Mouse (Mus musculus) hindlimb bud, embryonic 11.5 days (tissue): ENCODE data around the gene Gimap1.

Source experiments
- DNase-seq: peaks from one replicate; pipeline ENCODE4 v3.0.0-alpha.2; 2012; ENCODE audit warnings: low read depth, low spot score; ENCODE audit errors: extremely low spot score

Gimap1 gene

GRCm38 (mm10) chr6:48738961-48739779 is at the start of gene Gimap1:
TSS of gene Gimap1 (plus strand) at chr6:48739054.
- DNase-seq, result no peak

DNA sequence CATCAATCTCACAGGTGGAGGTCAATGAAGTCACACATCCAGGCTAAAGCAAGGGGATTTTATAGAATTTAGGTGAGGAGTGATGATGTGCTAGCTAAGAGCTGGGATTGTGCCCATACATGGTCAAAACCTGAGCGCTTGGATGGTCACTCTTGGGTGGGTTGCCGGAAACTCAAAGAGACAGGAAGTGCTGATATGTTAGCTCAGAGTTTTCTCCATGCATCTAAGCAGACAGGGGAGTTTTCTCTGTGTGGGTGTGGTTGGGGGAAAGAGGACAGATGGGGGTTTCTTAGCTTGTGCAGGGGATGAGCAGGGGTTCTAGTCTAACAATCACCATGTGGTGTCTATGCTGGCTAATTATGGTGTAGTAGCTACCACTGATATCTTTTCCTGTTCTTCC is 49.5 kb upstream of the Gimap1 start:
- no peak for DNase-seq

DNA sequence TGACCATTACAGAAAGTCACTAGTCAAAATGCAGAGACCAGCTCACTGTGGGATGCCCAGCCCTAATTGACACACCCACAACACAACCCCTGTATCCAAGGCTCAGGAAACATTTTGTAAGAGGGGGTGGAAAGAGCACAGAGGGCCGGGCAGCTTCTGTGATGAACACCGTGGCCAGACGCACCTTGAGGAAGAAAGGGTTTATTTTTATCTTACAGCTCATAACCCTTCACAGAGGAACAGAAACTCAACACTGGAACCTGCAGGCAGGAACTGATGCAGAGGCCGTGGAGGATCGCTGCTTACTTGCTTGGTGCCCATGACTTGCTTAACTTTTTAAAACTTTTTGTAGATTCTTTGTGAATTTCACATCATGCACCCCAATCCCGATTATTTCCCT is 45.9 kb upstream of the Gimap1 start:
- no peak for DNase-seq

DNA sequence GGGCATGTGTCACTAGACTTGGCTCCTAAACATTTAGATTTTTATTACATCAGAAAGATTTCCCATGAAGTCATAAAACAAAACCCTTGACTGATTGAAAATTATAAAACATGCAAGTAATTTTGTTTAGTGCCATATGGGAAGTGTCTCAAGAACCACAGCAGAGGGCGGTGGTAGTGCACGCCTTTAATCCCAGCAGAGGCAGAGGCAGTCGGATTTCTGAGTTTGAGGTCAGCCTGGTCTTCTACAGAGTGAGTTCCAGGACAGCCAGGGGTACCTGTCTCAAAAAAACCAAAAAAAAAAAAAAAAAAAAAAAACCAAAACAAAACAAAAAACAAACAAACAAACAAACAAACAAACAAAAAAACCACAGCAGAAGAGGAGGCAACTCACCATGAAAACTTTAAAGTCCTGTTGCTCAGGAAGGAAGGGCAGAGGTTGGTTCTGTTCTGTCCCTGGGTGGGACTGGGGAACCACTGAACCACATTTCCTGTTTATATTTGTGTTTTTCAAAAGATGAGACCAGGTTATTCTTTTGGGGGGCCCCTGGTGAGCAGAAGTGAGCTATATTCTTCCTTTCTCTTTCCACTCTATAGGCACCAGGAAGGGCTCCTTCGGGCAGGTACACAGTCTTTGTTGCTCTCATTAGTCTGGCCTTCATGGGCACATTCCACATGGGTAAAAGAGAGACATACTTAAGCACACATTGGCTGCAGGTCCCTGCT is 41.9 kb upstream of the Gimap1 start:
- no peak for DNase-seq

GRCm38 (mm10) chr6:48697555-48697930 is 41.3 kb upstream of the Gimap1 start:
- no peak for DNase-seq

DNA sequence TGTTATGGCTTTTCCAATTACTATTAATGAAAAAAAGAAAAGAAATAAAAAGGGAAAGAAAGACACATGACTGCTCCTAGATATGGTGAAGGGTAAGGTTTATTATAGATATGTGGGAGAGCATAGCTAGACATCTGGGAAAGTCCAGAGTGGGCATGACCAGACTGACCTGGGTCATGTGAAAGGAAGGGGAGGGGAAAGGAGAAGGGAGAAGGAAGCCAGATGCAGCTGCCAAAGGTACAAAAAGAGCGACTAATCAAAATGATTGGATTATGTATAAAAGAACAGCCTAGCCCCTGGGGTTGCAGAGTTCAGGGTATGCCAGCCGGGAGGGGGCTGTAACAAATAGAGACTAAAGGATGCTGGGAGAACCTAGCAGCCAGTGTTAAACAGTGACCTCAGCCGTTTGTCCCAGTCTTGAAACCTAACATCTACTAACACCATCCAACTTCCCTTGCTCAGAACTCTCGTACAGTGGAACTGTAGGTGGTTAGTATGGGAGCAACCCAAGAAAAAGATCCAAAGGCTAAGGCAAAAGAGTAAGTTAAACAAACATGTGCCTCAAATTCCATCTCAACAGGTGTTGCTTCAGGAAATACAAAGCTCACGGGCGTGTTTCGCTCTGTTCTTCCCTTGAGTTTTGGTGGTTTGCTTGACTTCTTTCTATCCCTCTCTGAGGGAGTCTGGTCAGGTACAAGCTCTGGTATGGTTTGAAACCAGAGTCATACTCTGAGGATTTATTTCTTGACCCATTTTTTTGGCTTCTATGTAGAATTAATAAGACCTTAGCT is 40.6 kb upstream of the Gimap1 start:
- no peak for DNase-seq

GRCm38 (mm10) chr6:48698888-48699287 is 40.0 kb upstream of the Gimap1 start:
- no peak for DNase-seq

- no peak for DNase-seq
Observed at GRCm38 (mm10) chr6:48700251-48701075, 38.4 kb upstream of the Gimap1 start.

GRCm38 (mm10) chr6:48702146-48702545 is 36.7 kb upstream of the Gimap1 start:
- DNase-seq, result no peak

DNA sequence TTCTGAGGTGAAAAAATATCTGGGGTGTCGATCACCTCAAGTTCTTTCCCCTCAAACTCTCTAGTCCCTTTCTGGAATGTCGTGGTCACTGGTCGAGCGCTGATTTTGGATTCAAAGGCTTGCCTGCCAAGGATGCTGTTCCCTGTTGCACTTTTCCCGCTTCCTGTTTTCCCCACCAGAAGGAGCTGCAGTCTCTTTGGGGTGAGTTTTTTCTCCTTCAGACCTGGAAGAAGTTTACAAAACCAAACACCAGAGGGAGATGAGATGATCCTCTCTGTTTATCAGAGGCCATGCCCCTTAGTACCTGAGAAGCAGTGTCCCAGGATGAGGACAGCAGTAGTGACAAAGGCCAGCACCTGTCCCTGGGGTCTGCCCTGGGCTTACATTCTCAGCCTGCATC is 36.3 kb upstream of the Gimap1 start:
- no peak for DNase-seq

- no peak for DNase-seq
Observed at GRCm38 (mm10) chr6:48704146-48704545, 34.7 kb upstream of the Gimap1 start.

GRCm38 (mm10) chr6:48706130-48706529 is 32.7 kb upstream of the Gimap1 start:
- DNase-seq, result no peak

GRCm38 (mm10) chr6:48718455-48718854 is 20.4 kb upstream of the Gimap1 start, which contains the start of the genes Gm28053 and Gimap7:
TSS of gene Gm28053 (plus strand) at chr6:48718607.
TSS of gene Gimap7 (plus strand) at chr6:48718621.
- no peak for DNase-seq

- DNase-seq, result no peak
Observed at GRCm38 (mm10) chr6:48720326-48720725, 18.5 kb upstream of the Gimap1 start.

DNA sequence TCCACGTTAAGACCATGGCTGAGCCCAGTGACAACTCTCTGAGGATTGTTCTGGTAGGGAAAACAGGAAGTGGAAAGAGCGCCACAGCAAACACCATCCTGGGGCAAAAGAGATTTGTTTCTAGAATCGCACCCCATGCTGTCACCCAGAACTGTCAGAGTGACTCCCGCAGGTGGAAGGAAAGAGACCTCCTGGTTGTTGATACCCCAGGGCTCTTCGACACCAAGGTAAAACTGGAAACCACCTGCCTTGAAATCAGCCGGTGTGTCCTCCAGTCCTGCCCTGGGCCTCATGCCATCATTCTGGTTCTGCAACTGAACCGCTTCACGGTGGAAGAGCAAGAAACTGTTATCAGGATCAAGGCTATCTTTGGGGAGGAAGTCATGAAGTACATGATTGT is 15.4 kb upstream of the Gimap1 start:
- DNase-seq, result no peak

GRCm38 (mm10) chr6:48725476-48725875 is 13.4 kb upstream of the Gimap1 start:
- no peak for DNase-seq

GRCm38 (mm10) chr6:48727761-48728160 is 11.1 kb upstream of the Gimap1 start:
- no peak for DNase-seq

- no peak for DNase-seq
Observed at GRCm38 (mm10) chr6:48732864-48733304, 6.0 kb upstream of the Gimap1 start.

- no peak for DNase-seq
Observed at GRCm38 (mm10) chr6:48733660-48734059, 5.2 kb upstream of the Gimap1 start.

GRCm38 (mm10) chr6:48737053-48737452 is 1.8 kb upstream of the Gimap1 start:
- no peak for DNase-seq

GRCm38 (mm10) chr6:48737688-48738087 is 1.2 kb upstream of the Gimap1 start:
- DNase-seq, result no peak
